Mouse (Mus musculus) bone marrow macrophage, adult 2 months (primary cell): ENCODE data around the gene Mboat2.

Experiments used
- CTCF ChIP-seq: IDR thresholded peaks from 2 replicates; pipeline ENCODE4 v1.5.1; 2012; ENCODE audit warnings: low read depth, mild to moderate bottlenecking, low read length, moderate library complexity
- POLR2A ChIP-seq: IDR thresholded peaks from 2 replicates; pipeline ENCODE4 v1.6.1; 2012; ENCODE audit warnings: mild to moderate bottlenecking, low read depth, low read length, borderline replicate concordance

DNA sequence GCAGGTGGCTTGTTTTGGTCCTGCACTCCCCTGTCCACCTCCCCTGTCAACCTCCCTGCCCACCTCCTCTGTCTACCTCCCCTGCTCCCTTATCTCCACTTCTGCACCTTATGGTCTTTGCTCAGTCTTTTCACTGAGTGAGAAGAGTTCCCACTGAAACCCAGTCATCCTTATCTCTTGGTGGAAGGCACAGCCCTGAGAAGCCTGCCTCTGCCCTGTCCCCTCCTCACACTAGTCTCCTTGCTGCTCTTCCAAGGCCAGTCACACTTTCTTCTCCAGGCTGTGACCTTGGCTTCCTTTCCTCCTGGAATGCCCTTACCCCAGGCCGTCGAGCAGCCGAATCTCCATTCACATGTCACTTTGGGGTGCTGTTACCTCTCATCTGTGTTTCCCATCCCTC is 100.1 kb downstream of the Mboat2 start:
- TF ChIP-seq POLR2A: no peak
- no peak for TF ChIP-seq CTCF
